Mouse (Mus musculus): ENCODE results near the gene Rgs16.

The Rgs16 gene

GRCm38 (mm10) chr1:153740145-153740544 is at the start of gene Rgs16:
Gene Rgs16, plus strand, starts transcription at chr1:153740349.
- DNase-seq (ENCODE audit: low read depth, low spot score), result no peak

- DNase-seq (ENCODE audit: low read depth, low spot score), result no peak
Observed at GRCm38 (mm10) chr1:153692526-153692925, 47.6 kb upstream of the Rgs16 start.

DNA sequence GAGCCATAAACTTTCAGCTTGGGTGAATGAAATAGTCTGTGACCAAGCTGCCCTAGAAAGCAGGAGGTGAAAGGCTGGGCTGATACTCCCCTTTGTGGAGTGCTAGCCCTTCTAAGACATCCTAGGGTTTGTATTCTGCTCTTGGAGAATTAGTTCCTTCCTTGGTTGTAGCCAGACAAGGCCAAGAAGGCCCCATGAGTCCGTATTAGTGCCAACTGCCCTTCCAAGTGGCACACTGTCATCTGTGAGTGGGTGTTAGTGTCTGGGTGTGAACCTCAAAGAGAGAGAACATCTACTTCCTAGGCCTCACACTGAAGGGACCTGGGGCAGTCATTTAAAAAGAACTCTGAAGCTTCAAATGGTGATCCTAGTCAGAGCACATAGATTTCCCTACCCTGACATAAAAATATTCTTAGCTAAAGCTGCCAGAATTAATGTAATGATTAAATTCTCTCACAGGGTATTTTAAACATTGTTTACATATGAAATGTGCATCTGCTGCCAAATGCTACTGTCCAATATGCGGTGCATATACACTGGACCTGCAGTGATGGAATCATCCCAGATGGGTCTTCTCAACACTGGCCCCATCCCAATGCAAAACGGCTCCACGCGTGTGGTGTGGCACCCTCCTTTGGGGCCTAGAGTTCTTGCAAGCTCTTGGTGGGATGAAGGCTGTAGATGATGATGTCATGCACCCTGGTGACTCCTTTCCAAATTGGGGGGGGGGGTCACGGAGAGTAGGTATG is 45.6 kb upstream of the Rgs16 start:
- no peak for DNase-seq (ENCODE audit: low read depth, low spot score)

DNA sequence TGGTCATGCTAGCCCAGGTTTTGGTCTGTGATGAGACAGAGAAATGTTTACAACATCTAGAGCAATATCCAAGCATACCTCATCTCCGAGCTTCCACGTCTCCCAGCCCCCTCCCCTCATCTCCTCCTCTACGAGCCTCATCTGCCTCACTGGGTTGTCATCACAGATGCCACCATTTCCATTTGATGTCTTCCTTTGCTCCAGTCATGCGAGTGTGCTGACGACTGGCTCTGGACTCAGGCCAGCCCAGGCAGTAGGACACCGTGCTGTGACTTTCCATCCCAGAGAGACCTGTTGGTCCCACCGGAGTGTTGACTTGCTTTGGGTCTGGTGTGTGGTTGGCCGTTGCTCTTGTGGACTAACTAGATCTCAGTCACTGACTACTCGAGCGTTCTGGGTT is 44.8 kb upstream of the Rgs16 start:
- no peak for DNase-seq (ENCODE audit: low read depth, low spot score)

- no peak for DNase-seq (ENCODE audit: low read depth, low spot score)
Observed at GRCm38 (mm10) chr1:153696093-153696492, 44.1 kb upstream of the Rgs16 start.

DNA sequence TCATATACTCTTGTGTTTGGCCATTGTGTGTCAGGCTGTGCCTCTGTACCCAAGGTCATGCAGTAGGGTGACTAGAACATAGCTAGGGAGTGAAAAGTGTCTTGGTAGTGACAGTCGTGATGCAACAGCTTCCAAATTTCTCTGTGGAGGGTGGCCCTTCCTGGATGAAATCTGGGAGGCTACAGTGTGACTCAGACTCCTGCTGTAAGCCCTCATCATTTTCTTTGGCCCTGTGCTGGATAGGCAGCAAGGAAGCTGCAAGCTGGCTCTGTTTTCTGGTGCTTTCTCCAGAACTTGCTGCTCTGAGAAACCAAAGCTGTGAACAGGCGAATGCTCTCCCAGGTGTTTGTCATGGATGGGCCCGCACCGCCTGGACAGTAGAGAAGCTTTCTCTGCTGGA is 43.6 kb upstream of the Rgs16 start:
- no peak for DNase-seq (ENCODE audit: low read depth, low spot score)

- no peak for DNase-seq (ENCODE audit: low read depth, low spot score)
Observed at GRCm38 (mm10) chr1:153697581-153698251, 42.4 kb upstream of the Rgs16 start.

DNA sequence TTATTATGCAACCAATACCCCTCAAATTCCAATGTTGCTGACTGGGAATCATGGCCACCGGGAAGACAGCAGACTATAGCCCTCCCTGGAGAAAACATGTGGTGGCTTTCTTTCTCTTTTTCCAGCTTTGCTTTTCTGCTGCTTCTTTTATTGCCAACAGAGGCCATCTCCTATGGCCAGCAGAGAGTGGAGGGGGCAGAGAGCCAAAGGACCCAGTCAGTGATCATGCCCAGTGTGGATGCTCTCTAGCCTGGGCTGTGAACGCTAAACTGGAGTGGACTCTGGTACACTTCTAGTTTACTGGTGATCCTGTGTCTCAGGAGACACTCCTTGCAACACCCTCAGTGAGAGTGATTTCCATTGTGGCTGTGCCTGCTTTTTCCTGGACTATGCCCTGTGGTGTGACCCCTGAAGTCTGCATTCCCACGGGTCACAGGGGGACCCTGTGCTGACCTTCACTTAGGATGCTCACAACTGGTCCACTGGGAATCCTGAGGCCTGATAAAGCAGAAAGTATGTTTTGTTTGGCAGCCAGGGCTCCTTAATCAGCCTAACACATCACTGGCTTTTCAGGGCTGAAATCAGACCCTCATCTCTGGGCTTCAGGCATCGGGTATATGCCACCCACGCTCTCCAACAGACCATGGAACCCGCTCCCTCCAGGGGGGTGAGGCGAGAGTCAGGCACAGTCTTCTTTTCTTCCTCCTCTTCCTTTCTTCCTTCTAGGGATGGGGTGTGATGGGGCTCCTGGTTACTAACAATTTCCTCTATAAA is 41.7 kb upstream of the Rgs16 start:
- no peak for DNase-seq (ENCODE audit: low read depth, low spot score)

DNA sequence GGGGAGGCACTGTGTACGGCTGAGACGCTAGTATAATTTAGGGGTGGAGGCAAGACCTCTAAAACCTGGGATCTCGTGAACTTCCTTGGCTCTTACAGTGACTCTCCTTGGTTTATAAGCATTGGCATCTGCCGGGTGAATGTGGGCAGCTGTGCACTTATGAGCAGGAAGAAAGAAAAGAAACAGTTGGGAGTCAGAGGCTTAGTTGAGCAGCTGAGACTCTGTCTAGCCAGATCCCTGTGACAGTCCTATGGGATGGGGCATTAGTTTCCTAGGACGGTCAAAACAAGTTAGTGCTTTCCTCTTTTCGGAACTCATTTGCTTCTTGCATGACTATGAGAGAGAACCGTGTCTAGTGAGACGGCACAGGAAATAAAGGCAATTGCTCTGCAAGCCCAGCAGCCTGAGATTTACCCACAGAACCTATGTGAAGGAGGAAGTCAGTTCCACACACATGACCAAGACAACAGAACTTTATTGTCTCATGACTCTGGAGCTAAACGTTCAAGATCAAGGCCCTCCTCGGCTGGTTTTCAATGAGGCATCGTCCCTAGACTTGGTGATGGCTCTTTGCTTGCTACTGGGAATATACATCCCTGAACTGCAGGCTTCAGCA is 39.6 kb upstream of the Rgs16 start:
- DNase-seq (ENCODE audit: low read depth, low spot score), result no peak

GRCm38 (mm10) chr1:153701461-153701860 is 38.7 kb upstream of the Rgs16 start:
- DNase-seq (ENCODE audit: low read depth, low spot score), result no peak

DNA sequence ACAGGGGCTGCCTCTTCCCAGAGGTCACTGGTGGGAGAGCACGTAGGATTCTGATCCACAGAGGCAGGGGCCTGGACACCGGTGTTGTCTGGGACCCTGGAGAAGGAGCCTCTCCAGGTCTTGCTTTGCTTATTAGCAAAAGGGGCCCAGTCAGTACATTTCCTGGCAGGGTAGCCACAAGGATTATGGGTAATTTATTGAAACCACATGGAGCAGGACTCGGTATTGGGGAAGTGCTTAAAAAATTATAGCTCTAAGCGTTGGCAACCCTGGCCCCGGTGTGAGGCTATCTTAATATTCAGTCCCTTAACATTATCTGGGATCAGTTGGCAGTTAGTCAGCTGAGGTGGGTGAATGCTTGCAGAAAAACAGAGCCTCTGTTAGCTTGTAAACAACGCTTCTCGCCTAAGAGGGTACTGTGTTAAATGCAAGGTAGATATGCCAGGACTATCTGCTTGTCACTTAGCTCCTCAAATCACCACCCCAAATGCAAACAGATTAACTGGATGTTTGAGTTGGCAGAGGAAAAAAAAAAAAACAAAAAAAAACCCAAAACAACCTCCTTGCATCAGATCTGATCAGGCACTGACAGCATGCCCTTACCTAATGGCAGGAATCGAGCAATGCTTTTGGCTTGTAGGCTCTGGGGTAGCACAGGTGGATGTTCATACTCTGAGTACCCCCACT is 37.8 kb upstream of the Rgs16 start:
- DNase-seq (ENCODE audit: low read depth, low spot score), result no peak

DNA sequence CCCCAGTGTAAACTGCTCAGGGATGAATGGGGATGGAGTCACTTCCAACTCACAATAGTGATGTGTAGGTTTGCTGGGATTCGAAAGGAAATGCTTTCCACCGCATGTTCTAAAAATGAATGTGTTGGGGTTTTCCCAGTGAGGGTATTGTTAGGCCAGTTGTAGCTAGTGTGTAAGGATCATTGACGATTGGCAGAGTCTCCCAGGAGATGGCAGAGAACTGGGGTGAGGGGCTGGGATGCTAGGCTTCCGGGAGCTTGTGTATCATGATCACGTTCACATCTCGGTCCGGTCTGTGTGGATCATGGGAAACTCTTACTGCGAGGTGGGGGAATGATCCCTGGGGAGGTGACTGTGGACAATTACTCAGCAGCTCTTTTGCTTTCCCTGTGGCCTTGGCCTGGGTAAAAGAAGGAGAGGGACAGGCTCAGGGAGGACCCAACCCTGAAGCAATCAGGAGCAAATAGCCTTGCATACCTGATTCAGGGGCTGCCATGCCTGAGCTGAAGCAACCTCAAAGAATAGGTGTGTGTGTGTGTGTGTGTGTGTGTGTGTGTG is 37.2 kb upstream of the Rgs16 start:
- DNase-seq (ENCODE audit: low read depth, low spot score), result no peak

DNA sequence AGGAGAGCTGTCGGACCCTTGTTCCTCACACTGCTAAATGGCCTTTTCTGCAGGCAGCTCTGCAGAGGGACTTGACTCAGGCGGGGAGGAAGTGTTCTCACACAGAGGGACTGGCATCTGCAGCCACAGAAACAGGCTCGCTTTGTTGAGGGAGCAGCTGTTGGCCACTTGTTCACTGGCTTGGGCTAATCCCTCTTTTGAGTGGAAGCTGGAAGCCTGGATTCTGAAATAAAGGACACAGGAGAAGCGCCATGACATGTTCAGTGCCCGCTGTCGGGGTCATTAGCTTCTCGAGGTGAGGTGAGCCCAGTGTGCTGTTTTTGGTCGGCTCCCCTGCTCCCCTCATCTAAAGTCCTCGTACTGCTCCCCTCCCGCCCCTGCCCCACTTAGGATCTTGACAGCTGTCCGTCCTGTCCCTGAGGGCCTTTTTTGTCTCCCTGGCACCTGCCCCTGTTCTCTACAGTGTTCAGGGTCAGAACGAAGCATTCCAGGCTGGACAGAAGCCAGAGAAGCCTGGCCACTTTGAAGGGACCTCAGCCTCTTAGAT is 36.6 kb upstream of the Rgs16 start:
- no peak for DNase-seq (ENCODE audit: low read depth, low spot score)

DNA sequence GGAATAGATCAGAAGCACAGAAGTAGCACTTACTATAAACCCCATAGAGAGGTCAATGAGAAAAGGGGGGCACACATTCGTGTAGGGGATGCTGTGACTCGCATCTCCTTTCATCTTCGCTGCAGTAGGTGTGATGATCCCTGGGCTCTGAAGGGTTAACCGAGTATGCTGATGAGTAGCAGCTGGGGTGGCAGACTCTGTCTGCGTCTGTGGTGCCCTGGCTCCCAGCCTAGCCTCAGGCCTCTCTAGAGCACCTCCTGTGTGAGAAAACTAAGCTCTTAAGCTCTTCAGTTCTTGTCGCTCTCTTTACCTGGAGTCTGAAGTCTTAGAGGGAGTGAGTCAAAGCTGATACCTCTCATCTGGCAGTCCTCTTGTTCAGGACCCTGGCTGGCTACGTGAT is 36.0 kb upstream of the Rgs16 start:
- no peak for DNase-seq (ENCODE audit: low read depth, low spot score)

- DNase-seq (ENCODE audit: low read depth, low spot score), result no peak
Observed at GRCm38 (mm10) chr1:153704996-153705395, 35.2 kb upstream of the Rgs16 start.

DNA sequence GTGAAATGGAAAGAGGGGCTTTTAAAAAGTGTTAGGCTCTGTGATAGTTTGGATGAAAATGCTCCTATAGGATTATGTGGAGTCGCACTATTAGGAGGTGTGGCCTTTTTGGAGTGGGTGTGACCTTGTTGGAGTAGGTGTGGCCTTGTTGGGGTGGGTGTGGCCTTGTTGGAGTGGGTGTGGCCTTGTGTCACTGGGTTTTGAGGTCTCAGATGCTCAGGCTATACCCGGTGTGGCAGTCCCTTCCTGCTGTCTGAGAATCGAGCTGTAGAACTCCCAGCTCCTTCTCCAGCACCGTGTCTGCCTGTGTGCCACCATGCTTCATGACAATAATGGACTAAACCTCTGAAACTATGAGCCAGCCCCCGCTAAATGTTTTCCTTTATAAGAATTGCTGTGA is 31.5 kb upstream of the Rgs16 start:
- DNase-seq (ENCODE audit: low read depth, low spot score), result no peak

DNA sequence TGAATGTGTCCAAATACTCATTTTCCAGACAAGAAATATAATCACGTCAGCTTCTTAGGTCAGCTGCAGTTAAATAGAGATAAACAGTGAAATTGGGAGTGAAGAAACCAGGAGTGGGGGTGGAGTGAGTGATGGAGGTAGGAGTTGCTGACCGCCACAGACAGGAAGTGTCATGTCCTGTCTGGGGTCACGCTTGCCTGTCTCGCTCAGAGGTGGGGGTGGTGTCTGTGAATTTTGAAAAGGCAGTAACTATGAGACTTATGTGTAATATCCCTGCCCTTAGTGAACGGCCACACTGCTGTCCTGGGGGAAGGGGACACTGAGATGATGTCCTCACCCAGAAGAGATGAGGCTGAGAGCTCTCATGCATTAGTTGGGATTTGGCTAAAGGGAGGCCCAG is 30.7 kb upstream of the Rgs16 start:
- DNase-seq (ENCODE audit: low read depth, low spot score), result no peak

DNA sequence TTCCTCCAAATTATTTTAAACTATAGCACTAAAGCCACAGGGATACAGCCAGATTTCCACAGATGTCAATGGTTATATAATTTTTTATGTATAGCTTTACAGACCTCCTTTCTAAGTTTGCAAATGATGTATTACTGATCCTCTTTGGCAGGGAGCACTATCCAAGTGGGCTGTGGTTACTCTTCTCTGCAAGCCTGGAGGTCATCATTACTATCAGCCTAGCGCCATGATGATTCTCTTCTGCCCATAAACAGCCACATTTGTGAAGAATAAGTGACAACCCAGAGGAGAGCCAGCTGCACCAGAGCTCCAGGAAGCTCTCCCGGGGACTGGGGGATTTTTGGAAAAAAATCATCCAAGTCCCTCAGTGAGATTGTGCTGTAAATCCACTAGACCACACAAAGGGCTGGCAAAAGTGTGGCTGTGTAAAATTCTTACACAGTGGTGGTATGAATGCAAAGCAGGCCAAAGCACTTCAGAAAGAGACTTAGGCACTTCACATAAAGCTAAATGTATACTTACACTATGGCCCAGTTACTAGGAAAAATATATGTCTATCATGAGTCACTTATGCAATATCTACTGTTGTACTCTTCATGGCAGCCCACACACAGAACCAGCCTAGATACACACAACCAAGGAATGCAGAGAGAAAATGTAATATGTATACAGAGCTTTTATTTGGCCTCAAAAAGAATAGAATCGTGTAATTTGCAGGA is 28.4 kb upstream of the Rgs16 start:
- no peak for DNase-seq (ENCODE audit: low read depth, low spot score)

DNA sequence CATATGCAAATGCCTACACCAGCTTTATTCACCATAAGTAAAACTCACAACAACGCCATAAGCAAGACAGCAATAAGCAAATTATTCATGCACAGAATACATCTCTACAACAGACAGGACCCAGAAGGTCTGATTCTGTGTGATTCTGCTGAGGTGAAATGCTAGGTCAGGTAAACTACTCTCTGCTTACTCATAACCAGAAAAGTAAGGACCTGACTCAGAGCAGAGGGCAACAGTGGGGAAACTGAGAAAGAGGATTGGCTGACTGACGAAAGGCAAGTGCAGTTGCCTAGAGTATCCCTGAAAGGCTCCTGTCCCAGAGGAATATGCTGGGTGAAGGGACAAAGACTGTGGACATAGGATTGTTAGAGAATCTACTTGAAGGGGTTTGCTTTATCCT is 27.5 kb upstream of the Rgs16 start:
- DNase-seq (ENCODE audit: low read depth, low spot score), result no peak

- no peak for DNase-seq (ENCODE audit: low read depth, low spot score)
Observed at GRCm38 (mm10) chr1:153717990-153718389, 22.2 kb upstream of the Rgs16 start.

Data from WW6 (cell line).